Mouse (Mus musculus) hindbrain, embryonic 10.5 days (tissue): ENCODE results near the gene Scamp4. TPM values are rescaled to one million over a fixed set of nuclear protein-coding genes. Genes with fewer than 3 reads are reported as not detected.
A peak's percentile ranks its signal among the peaks of the same experiment; 100 is the strongest.

Experiments
- DNase-seq: peaks from one replicate; pipeline ENCODE4 v3.0.0-alpha.2; 2017; ENCODE audit warnings: low spot score
- H3K27ac ChIP-seq: fragments of 300-500 bp; sonication (generic); 2 replicates; pipeline ENCODE4 v1.5.1; 2016; ENCODE audit warnings: mild to moderate bottlenecking, moderate library complexity
- H3K27me3 ChIP-seq: fragments of 300-500 bp; sonication (generic); 2 replicates; pipeline ENCODE4 v1.6.1; 2016; ENCODE audit warnings: mild to moderate bottlenecking; ENCODE audit not compliant: poor library complexity, insufficient read depth, severe bottlenecking
- H3K36me3 ChIP-seq: fragments of 300-500 bp; sonication (generic); 2 replicates; pipeline ENCODE4 v1.6.1; 2016; ENCODE audit warnings: mild to moderate bottlenecking, moderate library complexity
- H3K4me1 ChIP-seq: fragments of 300-500 bp; sonication (generic); replicated peaks from 2 replicates; pipeline ENCODE4 v1.6.1; 2016; ENCODE audit warnings: mild to moderate bottlenecking
- H3K4me3 ChIP-seq: fragments of 300-500 bp; sonication (generic); 2 replicates; pipeline ENCODE4 v1.5.1; 2016; ENCODE audit warnings: mild to moderate bottlenecking, moderate library complexity
- H3K9me3 ChIP-seq: fragments of 300-500 bp; sonication (generic); 2 replicates; pipeline ENCODE4 v1.6.1; 2016; ENCODE audit warnings: mild to moderate bottlenecking, moderate library complexity
- WGBS: fragments of 180-500 bp; shearing (Covaris S2); methylation state at CpG from one replicate; pipeline ENCODE4 v1.1.7; 2016; 5-methylcytosine and 5-hydroxymethylcytosine counted together
- polyA plus RNA-seq: library from polyadenylated mRNA; unstranded; fragments of >200 nt; fragmentation: Nextera tagmentation; extraction: Ambion mirVana; gene quantifications from 2 replicates; pipeline ENCODE4 v1.2.1, GENCODE M21; 2016

Scamp4 gene
- 89.9 and 92.0 TPM in 2 replicates for polyA plus RNA-seq

DNA sequence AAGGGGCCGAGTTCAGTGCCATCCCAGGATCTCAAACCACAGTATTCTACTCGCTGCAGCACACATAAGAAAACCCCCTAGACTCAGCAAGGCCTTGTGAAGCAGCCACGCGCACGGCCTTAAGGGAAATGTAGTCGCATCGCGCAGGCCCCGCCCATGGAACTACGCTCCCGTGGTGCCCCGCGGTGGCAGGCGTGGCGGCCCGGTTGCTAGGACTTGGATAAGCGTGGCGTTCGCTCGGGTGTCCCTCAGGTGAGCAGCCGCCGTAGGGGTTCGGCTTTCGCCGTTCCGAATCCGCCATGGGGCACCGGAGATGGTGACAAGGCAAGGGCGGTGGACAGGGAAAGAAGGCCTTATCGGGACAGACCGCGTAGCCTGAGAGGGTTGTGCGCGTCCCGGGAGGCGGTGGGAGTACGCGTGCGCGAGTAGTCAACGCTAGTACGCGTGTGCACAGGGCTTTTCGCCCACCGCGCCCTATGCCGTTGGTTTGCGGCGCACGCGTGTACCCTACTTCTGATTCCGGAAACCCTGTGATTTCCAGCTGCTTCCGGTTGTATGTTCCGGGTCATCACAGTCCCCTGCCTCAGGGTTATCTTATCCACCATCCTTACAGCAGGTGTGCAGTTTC lies at the start of gene Scamp4, which contains the start of gene Adat3:
Gene Scamp4 (plus strand): TSS at position 175 of the 628 bp plus-strand sequence.
Gene Adat3 (plus strand): TSS at position 183 of the 628 bp plus-strand sequence.
- under 1% methylated on average over 54 of the region's 54 CpGs for whole genome bisulfite sequencing
- Histone ChIP-seq H3K36me3 (peaks cover 21% of the 10 kb centered on the region), H3K4me3 (peak within 1 kb of the TSS; percentile 77), H3K9me3 (no peaks in the 10 kb centered on the region), H3K27me3 (no peaks in the 10 kb centered on the region; the same call in 1 of the 2 replicates), H3K27ac (peak within 1 kb of the TSS; percentile 90), H3K4me1 (peaks cover 24% of the 10 kb centered on the region)
- peak; percentile 96 for DNase-seq

DNA sequence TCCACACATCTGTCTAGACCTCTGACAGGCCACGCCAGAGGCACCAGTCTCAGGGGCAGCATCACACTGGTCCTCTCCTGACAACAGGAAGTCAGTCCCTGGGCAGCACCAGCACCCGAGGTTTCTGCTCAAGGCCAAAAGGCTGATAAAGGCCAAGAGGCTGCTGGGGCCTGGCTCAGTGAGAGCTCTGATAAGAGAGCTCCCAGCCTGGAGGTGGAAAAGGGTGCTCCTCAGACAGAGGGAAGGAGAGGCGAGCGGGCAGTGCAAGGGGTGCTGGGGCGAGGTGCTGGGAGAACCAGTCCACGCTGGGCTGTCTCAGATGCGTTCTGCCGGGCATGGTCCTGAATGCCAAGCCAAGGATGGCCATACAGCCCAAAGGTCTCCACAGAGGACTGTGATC lies 49.1 kb upstream of the Scamp4 start:
- H3K27me3 ChIP-seq, result no peaks in the 10 kb centered on the region
- peaks cover 28% of the 10 kb centered on the region for H3K36me3 ChIP-seq
- peaks cover 30% of the 10 kb centered on the region for H3K4me1 ChIP-seq
- H3K9me3 ChIP-seq, result no peaks in the 10 kb centered on the region
- peak overlapping the region; percentile 54; the same call in 1 of the 2 replicates for H3K27ac ChIP-seq
- WGBS, result 92% methylated on average over 8 of the region's 8 CpGs
- no peak for DNase-seq
- H3K4me3 ChIP-seq, result no peak overlapping the region

- Histone ChIP-seq H3K9me3 (no peaks in the 10 kb centered on the region), H3K4me3 (no peak overlapping the region), H3K4me1 (peaks cover 28% of the 10 kb centered on the region), H3K27ac (peak overlapping the region; percentile 12; the same call in 1 of the 2 replicates), H3K36me3 (peaks cover 23% of the 10 kb centered on the region), H3K27me3 (no peaks in the 10 kb centered on the region)
- no peak for DNase-seq
- WGBS, result 87% methylated on average over 6 of the region's 6 CpGs
These were observed 48.7 kb upstream of the Scamp4 start for GRCm38 (mm10) chr10:80553997-80554396.

- Histone ChIP-seq H3K4me3 (0 out of 2 replicates have a peak overlapping the region, but pooled peaks have one; percentile 1), H3K27me3 (no peaks in the 10 kb centered on the region), H3K4me1 (peaks cover 52% of the 10 kb centered on the region), H3K27ac (no peak overlapping the region), H3K9me3 (no peaks in the 10 kb centered on the region), H3K36me3 (peaks cover 3% of the 10 kb centered on the region; the same call in 1 of the 2 replicates)
- DNase-seq, result peak; percentile 77
- 38% methylated on average over 5 of the region's 5 CpGs for WGBS
These were observed 45.2 kb upstream of the Scamp4 start for GRCm38 (mm10) chr10:80557346-80557965.

GRCm38 (mm10) chr10:80559431-80559830 lies 43.2 kb upstream of the Scamp4 start:
- Histone ChIP-seq H3K27ac (no peak overlapping the region), H3K36me3 (peaks cover 2% of the 10 kb centered on the region; the same call in 1 of the 2 replicates), H3K9me3 (no peaks in the 10 kb centered on the region), H3K4me3 (peak overlapping the region; percentile 26; the same call in 1 of the 2 replicates), H3K27me3 (no peaks in the 10 kb centered on the region), H3K4me1 (peaks cover 48% of the 10 kb centered on the region)
- WGBS, result 92% methylated on average over 7 of the region's 7 CpGs
- no peak for DNase-seq

DNA sequence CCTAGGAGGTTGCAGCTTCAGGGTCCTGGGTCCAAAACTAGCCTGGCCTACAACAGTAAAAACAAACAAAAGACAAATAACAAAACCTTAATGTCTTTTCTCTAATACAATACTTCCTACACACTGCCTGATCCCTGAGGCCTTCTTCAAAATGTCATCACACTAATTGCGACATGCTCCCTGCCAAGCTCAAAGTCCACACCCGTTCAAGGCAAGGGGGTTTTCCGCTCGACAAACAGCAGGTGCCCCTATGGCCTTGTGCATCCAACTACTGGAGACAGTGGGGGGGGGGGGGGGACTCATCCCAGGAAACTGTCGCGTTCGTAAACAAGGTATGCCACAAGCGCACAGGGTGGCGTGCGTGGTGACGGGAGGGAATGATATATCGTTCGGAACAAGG lies 42.1 kb upstream of the Scamp4 start:
- H3K9me3 ChIP-seq, result no peaks in the 10 kb centered on the region
- H3K36me3 ChIP-seq, result no peaks in the 10 kb centered on the region; the same call in 1 of the 2 replicates
- peaks cover 48% of the 10 kb centered on the region for H3K4me1 ChIP-seq
- peak overlapping the region; percentile 99 for H3K27ac ChIP-seq
- H3K4me3 ChIP-seq, result peak overlapping the region; percentile 83
- no peaks in the 10 kb centered on the region for H3K27me3 ChIP-seq
- DNase-seq, result no peak
- WGBS, result 2% methylated on average over 13 of the region's 13 CpGs

GRCm38 (mm10) chr10:80561116-80561944 lies 41.3 kb upstream of the Scamp4 start, which contains the start of gene Rexo1:
TSS of gene Rexo1 (minus strand) at chr10:80561560.
- H3K36me3 ChIP-seq, result no peaks in the 10 kb centered on the region; the same call in 1 of the 2 replicates
- H3K4me1 ChIP-seq, result peaks cover 54% of the 10 kb centered on the region
- H3K9me3 ChIP-seq, result no peaks in the 10 kb centered on the region
- no peaks in the 10 kb centered on the region for H3K27me3 ChIP-seq
- DNase-seq, result peak; percentile 94
- H3K4me3 ChIP-seq, result peak within 1 kb of the TSS; percentile 83
- WGBS, result under 1% methylated on average over 72 of the region's 72 CpGs
- peak within 1 kb of the TSS; percentile 99 for H3K27ac ChIP-seq

DNA sequence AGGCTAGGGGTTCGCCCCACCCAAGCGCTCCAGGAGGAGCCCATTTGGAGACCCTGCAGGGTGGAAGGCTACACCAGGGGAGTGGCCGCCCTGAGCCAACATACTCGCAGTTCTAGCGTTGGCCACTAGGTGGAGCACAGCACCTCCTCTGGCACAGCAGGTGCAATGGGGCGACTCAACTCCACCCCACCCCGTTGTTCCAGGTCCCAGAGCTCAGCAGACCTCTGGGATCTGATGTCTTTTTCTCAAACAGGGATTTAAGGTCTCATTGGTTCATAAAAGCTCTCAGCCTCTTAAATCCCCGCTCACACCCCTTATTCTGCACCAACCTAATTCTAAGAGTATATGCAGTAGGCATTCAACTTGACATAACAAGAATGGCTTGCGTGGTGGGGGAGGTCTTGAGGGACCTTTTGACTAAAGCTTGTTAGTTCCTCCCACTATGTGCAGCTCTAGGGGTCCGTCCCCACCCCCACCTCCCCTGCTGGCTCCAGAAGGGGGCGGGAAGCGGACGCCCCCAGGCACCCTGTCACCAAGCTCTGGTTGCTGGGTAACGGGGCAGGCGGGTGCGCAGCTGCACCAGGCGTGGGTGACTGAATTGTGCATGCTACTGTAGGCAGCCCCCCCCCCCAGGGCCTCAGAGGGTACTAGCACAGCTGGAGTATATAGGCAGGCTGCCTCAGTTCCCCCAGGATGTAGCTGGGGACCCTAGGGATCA lies 36.1 kb upstream of the Scamp4 start:
- Histone ChIP-seq H3K4me1 (peaks cover 58% of the 10 kb centered on the region), H3K9me3 (no peaks in the 10 kb centered on the region), H3K36me3 (peaks cover 12% of the 10 kb centered on the region), H3K27ac (peak overlapping the region; percentile 73), H3K27me3 (no peaks in the 10 kb centered on the region), H3K4me3 (peak overlapping the region; percentile 29)
- WGBS, result 23% methylated on average over 17 of the region's 17 CpGs
- DNase-seq, result peak; percentile 89

DNA sequence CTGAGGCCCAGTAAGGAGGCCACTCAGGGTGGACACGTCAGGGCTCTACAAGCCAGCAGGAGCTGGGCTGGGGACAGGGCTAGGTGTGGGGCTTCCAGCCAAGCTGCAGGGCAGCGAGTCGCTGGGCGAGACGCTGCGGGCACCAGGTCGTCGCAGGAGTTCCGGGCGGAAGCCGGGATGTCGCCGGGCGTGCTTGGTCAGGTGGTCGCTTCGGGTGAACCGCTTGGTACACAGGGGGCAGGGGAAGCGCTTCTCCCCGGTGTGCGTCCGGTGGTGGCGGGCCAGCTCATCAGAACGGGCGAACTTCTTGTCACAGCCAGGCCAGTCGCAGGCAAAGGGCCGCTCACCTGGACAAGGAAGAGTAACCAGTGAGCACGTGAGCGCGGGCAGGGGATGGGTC lies 33.8 kb upstream of the Scamp4 start:
- H3K9me3 ChIP-seq, result no peaks in the 10 kb centered on the region
- H3K27me3 ChIP-seq, result no peaks in the 10 kb centered on the region
- H3K27ac ChIP-seq, result no peak overlapping the region; the same call in 1 of the 2 replicates
- H3K36me3 ChIP-seq, result peaks cover 12% of the 10 kb centered on the region
- no peak for DNase-seq
- WGBS, result 96% methylated on average over 29 of the region's 29 CpGs
- peak overlapping the region; percentile 41 for H3K4me3 ChIP-seq
- peaks cover 72% of the 10 kb centered on the region for H3K4me1 ChIP-seq

DNA sequence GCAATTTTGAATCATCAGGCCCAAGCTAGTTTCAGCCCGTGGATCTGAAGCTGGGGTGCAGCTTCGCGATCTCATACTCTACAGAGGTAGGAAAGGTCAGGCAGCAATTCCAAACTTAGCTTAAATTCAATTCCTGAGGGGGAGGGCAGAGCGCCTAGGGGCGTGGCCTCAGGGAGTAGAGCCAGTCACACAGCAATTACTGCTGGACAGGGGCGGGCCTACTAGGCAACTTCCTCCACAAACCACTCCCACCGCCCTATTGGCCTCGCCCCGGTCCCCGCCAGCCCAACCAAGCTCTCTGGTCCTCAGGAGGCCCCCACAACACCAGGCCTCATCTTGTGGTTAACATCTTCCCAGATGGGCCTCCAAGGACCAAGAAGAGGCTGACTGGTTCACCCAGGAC lies 33.0 kb upstream of the Scamp4 start:
- Histone ChIP-seq H3K36me3 (peaks cover 12% of the 10 kb centered on the region), H3K4me1 (peaks cover 80% of the 10 kb centered on the region), H3K27me3 (no peaks in the 10 kb centered on the region), H3K4me3 (peak overlapping the region; percentile 41), H3K27ac (peak overlapping the region; percentile 88), H3K9me3 (no peaks in the 10 kb centered on the region)
- peak; percentile 50 for DNase-seq
- 31% methylated on average over 10 of the region's 10 CpGs for WGBS

- peak overlapping the region; percentile 41 for H3K4me3 ChIP-seq
- H3K4me1 ChIP-seq, result peaks cover 88% of the 10 kb centered on the region
- peaks cover 12% of the 10 kb centered on the region for H3K36me3 ChIP-seq
- H3K9me3 ChIP-seq, result no peaks in the 10 kb centered on the region
- WGBS, result 91% methylated on average over 10 of the region's 10 CpGs
- no peak for DNase-seq
- H3K27me3 ChIP-seq, result 0 out of 2 replicates have a peak, but pooled peaks cover 2% of the 10 kb centered on the region
- H3K27ac ChIP-seq, result peak overlapping the region; percentile 88
These were observed 32.3 kb upstream of the Scamp4 start for GRCm38 (mm10) chr10:80570419-80570818.
